Mouse (Mus musculus): Measurements from ENCODE around the gene Gm26992.

DNA sequence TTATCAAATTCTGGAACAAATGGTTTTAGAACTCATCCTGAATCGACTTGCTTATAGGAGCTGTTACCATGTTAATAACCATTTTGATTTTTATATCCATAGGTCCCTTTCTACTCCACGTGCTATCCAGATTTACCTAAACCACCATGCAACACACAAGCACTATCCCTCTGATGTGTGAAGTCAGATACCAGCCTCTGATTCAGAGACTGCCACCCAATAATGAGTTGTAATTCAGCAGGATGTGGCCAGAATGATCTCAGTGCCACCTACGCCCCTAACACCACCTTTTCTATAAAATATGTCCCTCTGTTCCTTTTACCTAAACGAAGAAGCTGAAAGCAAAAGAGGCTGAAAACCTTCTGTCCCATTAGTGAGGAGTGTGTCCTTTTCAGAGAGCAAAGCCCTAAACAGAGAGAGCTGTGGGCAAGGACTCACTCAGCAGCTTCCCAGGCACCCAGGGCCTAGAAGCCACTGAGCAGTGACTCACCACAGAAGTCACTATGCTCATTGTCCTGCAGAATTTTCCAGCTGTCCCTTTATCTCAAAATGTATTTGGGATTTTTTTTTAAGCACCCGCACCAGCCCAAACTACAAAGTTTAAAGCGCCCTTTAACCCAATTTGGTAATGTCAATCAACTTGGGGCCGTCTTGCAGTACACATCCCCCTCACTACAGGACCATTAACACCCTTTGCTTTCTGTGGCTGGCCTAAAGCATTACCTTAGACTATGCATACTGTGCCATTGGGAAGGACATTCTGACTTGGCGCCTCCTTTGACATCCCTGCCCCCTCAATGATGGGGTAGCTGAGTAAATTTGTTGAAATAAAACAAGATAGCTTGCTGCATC, 87.6 kb downstream of the Gm26992 start:
- TF ChIP-seq POLR2A (IDR thresholded peaks at IDR 0.05; ENCODE audit: borderline replicate concordance, extremely low read depth, low read depth, low read length) (no peak), CTCF (IDR thresholded peaks at IDR 0.05; ENCODE audit: insufficient read depth, low read length) (no peak)

Measured in lung, adult 2 months (tissue).